Mouse (Mus musculus) neural tube, embryonic 11.5 days (tissue): ENCODE data around the gene Gpr19. TPM values are rescaled to one million over a fixed set of nuclear protein-coding genes. Genes with fewer than 3 reads are reported as not detected.
A peak's percentile ranks its signal among the peaks of the same experiment; 100 is the strongest.

Experiments used
- ATAC-seq: fragments of 200-750 bp; cut with Nextera tagmentation; 2 replicates; pipeline ENCODE4 v1.8.0; 2017; ENCODE audit warnings: moderate number of reproducible peaks, mild to moderate bottlenecking, moderate TSS enrichment, moderate library complexity; ENCODE audit not compliant: insufficient read depth, low FRiP score, low TSS enrichment
- DNase-seq: peaks from one replicate; pipeline ENCODE4 v3.0.0-alpha.2; 2015; ENCODE audit warnings: low spot score
- H3K27ac ChIP-seq: fragments of 300-500 bp; sonication (generic); 2 replicates; pipeline ENCODE4 v1.5.1; 2014; ENCODE audit warnings: low read depth, mild to moderate bottlenecking, low read length
- H3K27me3 ChIP-seq: fragments of 300-500 bp; sonication (generic); 2 replicates; pipeline ENCODE4 v1.6.1; 2014; ENCODE audit warnings: mild to moderate bottlenecking, low read length, mixed read lengths; ENCODE audit not compliant: control insufficient read depth, insufficient read depth
- H3K36me3 ChIP-seq: fragments of 300-500 bp; sonication (generic); 2 replicates; pipeline ENCODE4 v1.6.1; 2014; ENCODE audit warnings: mild to moderate bottlenecking, low read length, moderate library complexity, mixed read lengths; ENCODE audit not compliant: control insufficient read depth, insufficient read depth
- H3K4me1 ChIP-seq: fragments of 300-500 bp; sonication (generic); 2 replicates; pipeline ENCODE4 v1.6.1; 2014; ENCODE audit warnings: low read length, mixed read lengths; ENCODE audit not compliant: control insufficient read depth, insufficient read depth
- H3K4me2 ChIP-seq: fragments of 300-500 bp; sonication (generic); 2 replicates; pipeline ENCODE4 v1.6.1; 2014; ENCODE audit warnings: low read depth, mild to moderate bottlenecking, moderate library complexity
- H3K4me3 ChIP-seq: fragments of 300-500 bp; sonication (generic); 2 replicates; pipeline ENCODE4 v1.5.1; 2014; ENCODE audit warnings: low read depth, low read length
- H3K9ac ChIP-seq: fragments of 300-500 bp; sonication (generic); 2 replicates; pipeline ENCODE4 v1.6.1; 2014; ENCODE audit warnings: mild to moderate bottlenecking, low read length
- H3K9me3 ChIP-seq: fragments of 300-500 bp; sonication (generic); 2 replicates; pipeline ENCODE4 v1.6.1; 2016; ENCODE audit warnings: low read length; ENCODE audit not compliant: control insufficient read depth
- WGBS: fragments of 180-500 bp; shearing (Covaris S2); extraction: QIAGEN DNeasy Blood & Tissue Kit; methylation state at CpG from one replicate; pipeline ENCODE4 v1.1.7; 2014; 5-methylcytosine and 5-hydroxymethylcytosine counted together
- polyA plus RNA-seq: library from polyadenylated mRNA; unstranded; fragments of >200 nt; fragmentation: Nextera tagmentation; extraction: Ambion mirVana; gene quantifications from 2 replicates; pipeline ENCODE4 v1.2.1, GENCODE M21; 2014

Gpr19 gene
- polyA plus RNA-seq = 27.4 and 31.0 TPM in 2 replicates

DNA sequence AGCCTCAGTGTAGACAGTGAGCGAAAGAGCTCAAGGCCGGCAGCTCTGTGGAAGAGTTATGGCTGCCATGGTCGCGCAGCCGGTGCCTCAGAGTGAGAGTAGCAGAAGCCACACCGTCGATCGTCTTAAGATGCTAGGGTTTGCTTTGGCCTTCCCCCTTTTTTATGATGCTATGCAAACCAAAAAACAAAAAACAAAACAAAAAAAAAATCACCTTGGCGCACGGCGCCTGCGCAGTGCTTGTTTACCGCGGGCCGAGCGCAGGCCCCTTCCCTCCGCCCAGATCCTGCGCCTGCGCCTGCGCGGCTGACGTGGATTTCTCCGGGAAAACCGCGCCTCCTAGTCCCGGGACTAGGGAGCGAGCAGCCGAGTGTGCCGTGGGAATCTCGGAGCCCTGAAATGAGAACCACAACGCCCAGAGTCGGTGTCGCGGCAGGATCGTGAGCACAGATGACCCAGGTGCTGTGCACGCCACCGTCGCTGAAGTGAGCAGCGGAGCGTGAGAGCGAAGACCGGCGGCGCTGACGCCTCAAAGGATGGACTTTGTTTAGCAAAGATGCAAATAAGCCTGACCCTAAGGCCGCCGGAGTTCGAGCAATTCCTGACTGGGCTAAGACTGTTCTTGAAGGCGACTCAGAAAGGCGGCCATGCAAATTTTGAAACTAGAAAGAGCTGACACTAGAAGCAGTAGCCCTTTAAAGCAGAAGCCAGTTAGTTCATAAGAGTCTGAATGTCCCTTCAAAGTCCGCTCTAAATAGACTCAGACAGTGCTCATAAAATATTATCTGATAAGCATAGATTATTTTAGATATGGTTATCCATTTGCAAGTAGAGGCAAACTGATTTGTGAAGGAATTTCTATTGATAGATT lies at the start of gene Gpr19:
Gpr19 (minus strand) TSS at position 484 of the 871 bp plus-strand sequence.
- Histone ChIP-seq H3K9me3 (no peaks in the 10 kb centered on the region), H3K4me2 (peak within 1 kb of the TSS; percentile 49), H3K27ac (peak within 1 kb of the TSS; percentile 99), H3K36me3 (no peaks in the 10 kb centered on the region), H3K4me3 (peak within 1 kb of the TSS; percentile 54), H3K27me3 (no peaks in the 10 kb centered on the region), H3K4me1 (peaks cover 6% of the 10 kb centered on the region; the same call in 1 of the 2 replicates), H3K9ac (peak within 1 kb of the TSS; percentile 88)
- ATAC-seq = peak; percentile 89
- WGBS = under 1% methylated on average over 51 of the region's 51 CpGs
- DNase-seq = peak; percentile 96

DNA sequence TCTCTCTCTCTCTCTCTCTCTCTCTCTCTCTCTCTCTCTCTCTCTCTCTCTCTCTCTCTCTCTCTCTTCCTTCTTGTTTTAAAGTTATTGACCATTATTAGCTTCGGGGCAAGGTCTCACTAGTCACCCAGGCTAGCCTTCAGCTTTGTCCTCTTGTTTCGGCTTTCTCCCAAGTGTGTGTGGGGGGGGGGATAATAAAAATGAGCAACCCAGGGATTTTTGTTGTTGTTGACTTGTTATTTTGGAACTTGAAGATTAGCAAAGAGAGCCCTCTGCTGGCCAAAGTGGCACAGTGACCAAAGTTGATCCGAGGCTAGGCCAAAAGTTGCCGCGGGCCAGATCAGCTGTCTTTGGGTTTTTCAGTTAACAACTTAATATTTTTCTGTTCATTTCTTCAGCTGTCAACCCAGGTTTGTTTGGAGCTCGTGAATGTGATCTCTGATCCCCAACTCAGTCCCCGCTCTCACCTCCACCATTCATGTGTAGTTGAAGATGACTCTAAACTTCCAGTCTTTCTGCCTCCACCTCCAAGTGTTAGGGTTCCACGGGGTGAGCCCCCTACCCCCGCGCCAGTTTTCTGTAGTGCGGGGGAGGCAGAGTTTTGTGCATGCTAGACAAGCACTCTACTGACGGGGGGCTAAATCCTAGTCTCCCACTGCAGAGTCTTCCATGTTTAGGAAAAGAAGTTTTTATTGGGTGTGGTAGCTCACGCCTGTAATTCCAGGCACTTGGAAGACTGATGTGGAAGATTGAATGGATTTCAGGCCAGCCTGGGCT lies 49.1 kb upstream of the Gpr19 start:
- ATAC-seq (no peak), DNase-seq (peak; percentile 67)
- H3K27me3 ChIP-seq = no peaks in the 10 kb centered on the region
- 47% methylated on average over 13 of the region's 13 CpGs for WGBS
- H3K36me3 ChIP-seq = no peaks in the 10 kb centered on the region
- no peak overlapping the region for H3K27ac ChIP-seq
- H3K9ac ChIP-seq = no peak overlapping the region
- no peak overlapping the region for H3K4me3 ChIP-seq
- H3K4me2 ChIP-seq = no peak overlapping the region
- no peaks in the 10 kb centered on the region for H3K4me1 ChIP-seq
- H3K9me3 ChIP-seq = no peaks in the 10 kb centered on the region

DNA sequence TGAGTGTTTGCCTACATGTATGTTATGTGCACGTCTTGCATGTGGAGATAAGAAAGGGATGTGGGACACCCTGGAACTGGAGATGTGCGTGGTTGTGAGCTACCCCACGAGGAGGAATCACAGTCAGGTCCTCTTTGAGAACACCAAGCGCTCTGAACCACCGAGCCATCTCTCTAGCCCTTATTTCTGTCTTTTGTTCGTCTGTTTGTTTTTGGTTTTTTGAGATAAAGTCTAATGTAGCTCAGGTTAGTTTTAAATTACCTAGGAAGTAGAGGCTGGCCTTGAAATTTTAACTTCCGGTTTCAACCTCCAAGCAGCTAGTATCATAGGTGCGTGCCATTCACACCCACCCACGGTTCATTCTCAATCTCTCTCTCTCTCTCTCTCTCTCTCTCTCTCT lies 48.5 kb upstream of the Gpr19 start:
- H3K4me1 ChIP-seq = no peaks in the 10 kb centered on the region
- H3K36me3 ChIP-seq = no peaks in the 10 kb centered on the region
- no peak overlapping the region for H3K9ac ChIP-seq
- H3K9me3 ChIP-seq = no peaks in the 10 kb centered on the region
- no peak for ATAC-seq
- no peak overlapping the region for H3K27ac ChIP-seq
- 91% methylated on average over 9 of the region's 9 CpGs for WGBS
- DNase-seq = no peak
- no peaks in the 10 kb centered on the region for H3K27me3 ChIP-seq
- no peak overlapping the region for H3K4me3 ChIP-seq
- H3K4me2 ChIP-seq = no peak overlapping the region

DNA sequence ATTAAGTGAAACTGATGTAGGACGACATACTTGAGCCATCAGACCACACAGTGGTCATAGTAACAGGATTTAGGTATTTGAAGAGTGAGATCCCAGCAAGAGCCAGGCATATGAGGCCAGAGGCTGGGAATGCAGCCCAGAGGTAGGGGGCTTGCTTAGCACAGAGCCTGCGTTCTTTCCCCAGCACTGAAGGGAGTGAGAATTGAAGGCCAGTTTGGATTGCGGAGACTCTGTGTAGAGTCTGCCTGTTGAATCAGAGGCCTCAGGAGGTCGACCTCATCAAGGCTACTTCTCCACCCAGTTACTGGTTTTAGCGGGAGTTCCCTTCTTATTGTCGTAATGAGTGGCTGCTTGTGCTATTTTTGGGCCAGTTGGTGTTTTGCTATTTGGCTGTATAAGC lies 47.7 kb upstream of the Gpr19 start:
- DNase-seq = no peak
- ATAC-seq = no peak
- H3K27ac ChIP-seq = no peak overlapping the region
- no peaks in the 10 kb centered on the region for H3K36me3 ChIP-seq
- no peaks in the 10 kb centered on the region for H3K4me1 ChIP-seq
- 79% methylated on average over 6 of the region's 6 CpGs for WGBS
- H3K4me3 ChIP-seq = no peak overlapping the region
- H3K9me3 ChIP-seq = no peaks in the 10 kb centered on the region
- no peak overlapping the region for H3K4me2 ChIP-seq
- no peak overlapping the region for H3K9ac ChIP-seq
- no peaks in the 10 kb centered on the region for H3K27me3 ChIP-seq

DNA sequence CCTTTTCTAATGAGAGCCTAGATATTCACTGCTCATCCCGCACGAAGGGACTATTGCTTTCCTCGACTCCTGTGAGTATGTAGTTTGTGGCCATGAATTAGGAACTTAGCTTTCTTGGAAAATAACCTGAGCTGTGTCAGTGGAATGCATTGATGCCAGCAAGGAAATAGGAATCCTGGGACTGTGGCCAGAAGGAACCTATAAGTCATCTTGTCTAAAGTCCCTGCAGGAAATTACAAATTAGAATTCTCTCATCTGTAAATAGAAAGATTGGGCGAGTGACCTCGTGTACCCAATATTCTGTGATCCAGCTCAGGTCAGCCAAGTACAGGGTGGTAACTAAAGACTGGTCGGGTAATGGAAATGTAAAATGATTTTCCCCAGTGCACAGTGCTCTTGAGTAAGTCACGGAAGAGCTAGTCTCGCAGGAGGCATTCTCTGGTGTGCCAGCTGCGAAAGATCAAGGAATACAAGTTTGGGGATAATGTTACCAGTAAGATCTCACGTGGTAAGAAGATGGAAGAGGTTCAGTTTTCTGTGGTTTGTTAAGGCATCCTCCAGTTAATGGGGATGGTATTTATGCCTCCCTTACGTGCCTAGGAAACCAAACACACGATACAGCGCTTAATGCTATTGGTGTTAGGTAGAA lies 45.5 kb upstream of the Gpr19 start:
- Histone ChIP-seq H3K4me2 (no peak overlapping the region), H3K9ac (no peak overlapping the region), H3K9me3 (no peaks in the 10 kb centered on the region), H3K4me3 (no peak overlapping the region), H3K4me1 (no peaks in the 10 kb centered on the region), H3K36me3 (no peaks in the 10 kb centered on the region), H3K27me3 (no peaks in the 10 kb centered on the region), H3K27ac (no peak overlapping the region)
- DNase-seq (no peak), ATAC-seq (no peak)
- 86% methylated on average over 13 of the region's 13 CpGs for WGBS

DNA sequence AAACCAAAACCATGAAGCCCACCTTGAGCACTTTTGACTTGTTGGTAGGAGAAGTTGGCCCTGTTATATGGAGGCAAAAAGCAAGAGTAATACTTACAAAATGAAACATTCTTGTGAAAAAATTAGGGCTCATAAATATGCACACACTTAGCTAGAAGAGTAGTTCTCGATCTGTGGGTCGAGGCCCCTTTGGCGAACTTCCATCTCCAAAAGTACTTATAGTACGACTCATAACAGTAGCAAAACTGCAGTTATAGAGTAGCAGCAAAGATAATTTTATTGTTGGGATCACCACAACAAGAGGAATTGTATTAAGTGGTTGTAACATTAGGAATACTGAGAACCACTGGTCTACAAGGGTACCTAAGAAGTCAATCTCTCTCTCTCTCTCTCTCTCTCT lies 41.4 kb upstream of the Gpr19 start:
- ATAC-seq (no peak), DNase-seq (no peak)
- no peaks in the 10 kb centered on the region for H3K27me3 ChIP-seq
- H3K27ac ChIP-seq = no peak overlapping the region
- no peak overlapping the region for H3K9ac ChIP-seq
- no peaks in the 10 kb centered on the region for H3K36me3 ChIP-seq
- no peak overlapping the region for H3K4me2 ChIP-seq
- H3K9me3 ChIP-seq = no peaks in the 10 kb centered on the region
- WGBS = 94% methylated on average over 4 of the region's 4 CpGs
- no peak overlapping the region for H3K4me3 ChIP-seq
- no peaks in the 10 kb centered on the region for H3K4me1 ChIP-seq

DNA sequence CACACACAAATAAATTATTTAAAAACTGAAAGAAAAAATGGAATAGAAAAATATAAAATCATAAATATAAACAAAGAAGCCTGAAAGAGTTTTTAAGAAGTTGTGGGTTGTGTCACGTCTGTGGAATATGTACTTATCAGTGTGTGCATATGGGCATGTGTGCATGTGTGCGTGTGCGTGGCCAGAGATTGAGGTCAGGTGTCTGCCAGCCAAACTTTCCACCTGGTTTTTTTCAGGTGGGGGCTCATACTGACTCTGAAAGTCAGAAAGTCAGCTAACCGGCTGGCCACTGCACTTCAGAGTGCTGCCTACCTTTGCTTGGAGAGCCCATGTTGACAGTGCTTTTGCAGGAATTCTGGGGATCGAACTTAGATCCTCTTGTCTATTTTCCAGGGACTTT lies 35.9 kb upstream of the Gpr19 start:
- WGBS = 93% methylated on average over 5 of the region's 5 CpGs
- Histone ChIP-seq H3K4me3 (no peak overlapping the region), H3K27ac (no peak overlapping the region), H3K9me3 (no peaks in the 10 kb centered on the region), H3K9ac (no peak overlapping the region), H3K4me1 (no peaks in the 10 kb centered on the region; the same call in 1 of the 2 replicates), H3K36me3 (no peaks in the 10 kb centered on the region), H3K27me3 (no peaks in the 10 kb centered on the region), H3K4me2 (no peak overlapping the region)
- ATAC-seq (no peak), DNase-seq (no peak)

DNA sequence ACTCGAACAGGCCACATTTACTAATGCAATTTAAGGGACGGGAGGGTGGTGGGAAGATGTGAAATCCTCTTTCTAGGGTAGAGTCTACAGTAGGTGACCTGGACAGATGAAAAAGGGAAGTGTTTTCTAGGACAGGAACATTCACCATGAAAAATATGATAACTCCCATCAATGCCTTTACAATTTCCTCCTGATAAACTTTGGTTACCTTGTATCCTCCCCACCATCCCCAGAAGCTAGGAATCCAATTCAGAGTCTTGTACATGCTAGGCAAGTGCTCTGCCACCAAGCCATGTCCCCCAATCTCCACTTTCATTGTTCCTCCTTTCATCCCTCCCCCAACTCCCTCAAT lies 34.8 kb upstream of the Gpr19 start:
- Histone ChIP-seq H3K9ac (no peak overlapping the region), H3K4me1 (no peaks in the 10 kb centered on the region; the same call in 1 of the 2 replicates), H3K36me3 (no peaks in the 10 kb centered on the region), H3K27me3 (no peaks in the 10 kb centered on the region), H3K27ac (no peak overlapping the region), H3K4me3 (no peak overlapping the region), H3K9me3 (no peaks in the 10 kb centered on the region), H3K4me2 (no peak overlapping the region)
- ATAC-seq (no peak), DNase-seq (no peak)
- 84% methylated on average over 2 of the region's 2 CpGs for WGBS
